Mouse (Mus musculus) kidney, adult 2 months (tissue): ENCODE results near the gene Rras2. TPM values are rescaled to one million over a fixed set of nuclear protein-coding genes. Genes with fewer than 3 reads are reported as not detected.

ENCODE experiments used
- DNase-seq: peaks from one replicate; pipeline ENCODE4 v3.0.0; 2021
- H3K27ac ChIP-seq: fragments of 200-500 bp; 2 replicates; pipeline ENCODE4 v1.5.1; 2012; ENCODE audit warnings: low read depth, low read length, control low read depth, inconsistent platforms; ENCODE audit not compliant: insufficient read depth
- H3K27me3 ChIP-seq: fragments of 200-500 bp; replicated peaks from 2 replicates; pipeline ENCODE4 v1.6.1; 2012; ENCODE audit warnings: mild to moderate bottlenecking, moderate library complexity, low read length, inconsistent platforms; ENCODE audit not compliant: control insufficient read depth, insufficient read depth
- H3K36me3 ChIP-seq: fragments of 200-500 bp; 2 replicates; pipeline ENCODE4 v1.6.1; 2012; ENCODE audit warnings: mild to moderate bottlenecking, moderate library complexity, low read length, inconsistent platforms; ENCODE audit not compliant: control insufficient read depth, insufficient read depth
- H3K4me1 ChIP-seq: fragments of 200-500 bp; 2 replicates; pipeline ENCODE4 v1.6.1; 2011; ENCODE audit warnings: low read length; ENCODE audit not compliant: control insufficient read depth, insufficient read depth
- H3K4me3 ChIP-seq: fragments of 200-500 bp; 2 replicates; pipeline ENCODE4 v1.5.1; 2011; ENCODE audit warnings: mild to moderate bottlenecking, low read depth, low read length, control low read depth; ENCODE audit not compliant: insufficient read depth
- CTCF ChIP-seq: fragments of 200-500 bp; conservative IDR thresholded peaks from 2 replicates; pipeline ENCODE4 v1.5.1; 2011; ENCODE audit warnings: low read depth, mild to moderate bottlenecking, control low read depth, low read length, moderate library complexity, mixed read lengths; ENCODE audit not compliant: insufficient read depth, insufficient read length
- POLR2A ChIP-seq: fragments of 200-500 bp; IDR thresholded peaks from one replicate; pipeline ENCODE4 v1.6.1; 2011; ENCODE audit warnings: low read depth, low read length, control low read depth
- WGBS: fragments of 180-500 bp; shearing (Covaris S2); methylation state at CpG from one replicate; pipeline ENCODE4 v1.1.7; 2018; 5-methylcytosine and 5-hydroxymethylcytosine counted together
- polyA plus RNA-seq: library from polyadenylated mRNA; depleted of rRNA; stranded (reverse); fragments of >200 nt; gene quantifications from 2 replicates; pipeline ENCODE4 v1.2.3, GENCODE M21; 2012

Rras2 gene
- polyA plus RNA-seq, 1 experiment, result 17.5 TPM

- DNase-seq, result no peak
- Histone ChIP-seq H3K4me3 (no peak overlapping the region), H3K36me3 (no peaks in the 10 kb centered on the region), H3K4me1 (no peaks in the 10 kb centered on the region; the same call in 1 of the 2 replicates), H3K27ac (no peak overlapping the region), H3K27me3 (no peaks in the 10 kb centered on the region)
- 94% methylated on average over 5 of the region's 5 CpGs for WGBS
- TF ChIP-seq POLR2A, result no peak
- no peak for TF ChIP-seq CTCF
Observed at GRCm38 (mm10) chr7:114151036-114151780, 33.6 kb upstream of the Rras2 start.

GRCm38 (mm10) chr7:114149564-114149963 is 32.0 kb upstream of the Rras2 start:
- no peaks in the 10 kb centered on the region; the same call in 1 of the 2 replicates for H3K4me1 ChIP-seq
- DNase-seq, result peak; percentile 41
- 72% methylated on average over 6 of the region's 6 CpGs for WGBS
- TF ChIP-seq CTCF (no peak), POLR2A (no peak)
- no peaks in the 10 kb centered on the region for H3K27me3 ChIP-seq
- no peaks in the 10 kb centered on the region for H3K36me3 ChIP-seq
- H3K4me3 ChIP-seq, result no peak overlapping the region
- H3K27ac ChIP-seq, result peak overlapping the region; percentile 66; the same call in 1 of the 2 replicates

GRCm38 (mm10) chr7:114149135-114149534 is 31.6 kb upstream of the Rras2 start:
- TF ChIP-seq POLR2A, result no peak
- no peak for TF ChIP-seq CTCF
- H3K4me1 ChIP-seq, result no peaks in the 10 kb centered on the region; the same call in 1 of the 2 replicates
- WGBS, result 43% methylated on average over 4 of the region's 4 CpGs
- no peaks in the 10 kb centered on the region for H3K27me3 ChIP-seq
- H3K27ac ChIP-seq, result peak overlapping the region; percentile 66; the same call in 1 of the 2 replicates
- H3K4me3 ChIP-seq, result no peak overlapping the region
- peak; percentile 79 for DNase-seq
- no peaks in the 10 kb centered on the region for H3K36me3 ChIP-seq

DNA sequence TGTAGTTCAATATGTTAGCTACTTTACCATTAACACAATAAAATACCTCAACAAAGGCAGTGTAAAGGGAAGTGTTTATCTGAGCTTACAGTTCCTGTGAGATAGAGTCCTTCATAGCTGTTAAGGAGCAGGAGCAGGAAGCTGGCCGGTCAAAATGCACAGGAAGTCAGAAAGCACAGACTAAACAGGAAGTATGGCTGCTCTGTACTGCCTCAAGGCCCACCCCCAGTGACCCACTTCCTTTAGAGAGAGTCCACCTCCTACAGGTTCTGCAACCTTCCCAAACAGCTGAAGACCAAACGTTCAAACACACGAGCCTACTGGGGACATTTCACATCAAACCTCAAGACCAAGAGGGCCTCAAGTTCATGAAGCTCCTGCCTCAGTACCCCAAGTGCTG is 28.3 kb upstream of the Rras2 start:
- peaks cover 14% of the 10 kb centered on the region for H3K4me1 ChIP-seq
- no peak for DNase-seq
- TF ChIP-seq CTCF (no peak), POLR2A (no peak)

DNA sequence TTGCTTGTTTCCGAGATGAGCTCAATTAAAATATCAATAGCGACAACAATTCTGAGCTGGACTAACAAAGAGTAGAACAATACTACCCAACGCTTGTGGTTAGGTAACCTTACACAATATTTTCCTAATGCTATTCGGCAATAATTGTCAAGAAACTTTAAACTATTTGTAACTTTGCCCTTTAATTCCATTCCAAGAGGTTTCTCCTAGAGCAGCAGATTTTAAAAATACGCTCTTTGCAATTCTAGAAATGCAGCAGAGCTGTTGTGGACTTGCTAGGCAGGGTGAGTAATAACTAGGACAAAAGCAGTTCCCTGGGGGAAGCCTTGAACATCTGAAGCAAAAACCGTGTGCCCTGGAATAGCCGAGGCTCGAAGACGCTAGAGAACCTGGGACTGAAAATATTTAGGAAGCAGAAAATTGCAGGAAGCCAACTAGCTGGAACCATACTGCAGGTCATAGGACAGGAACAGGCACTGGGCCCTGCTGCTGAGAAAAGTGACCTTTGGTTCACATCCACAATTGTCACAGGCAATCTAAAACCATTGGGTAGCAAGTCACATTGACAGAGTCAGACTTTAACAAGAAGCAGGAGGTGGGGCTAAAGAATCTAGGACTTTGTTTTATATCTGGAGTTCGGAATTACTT is 24.7 kb upstream of the Rras2 start:
- H3K4me3 ChIP-seq, result no peak overlapping the region
- H3K27ac ChIP-seq, result peak overlapping the region; percentile 79
- DNase-seq, result peak; percentile 84
- TF ChIP-seq POLR2A, result no peak
- no peak for TF ChIP-seq CTCF
- no peaks in the 10 kb centered on the region for H3K27me3 ChIP-seq
- peaks cover 14% of the 10 kb centered on the region for H3K4me1 ChIP-seq
- no peaks in the 10 kb centered on the region for H3K36me3 ChIP-seq
- 31% methylated on average over 10 of the region's 10 CpGs for WGBS

More for the DNA sequence above, 28.3 kb upstream of the Rras2 start:
- H3K27me3 ChIP-seq, result no peaks in the 10 kb centered on the region
- H3K27ac ChIP-seq, result no peak overlapping the region
- WGBS, result 74% methylated on average over 3 of the region's 3 CpGs
- H3K36me3 ChIP-seq, result no peaks in the 10 kb centered on the region
- H3K4me3 ChIP-seq, result no peak overlapping the region

GRCm38 (mm10) chr7:114140026-114140425 is 22.4 kb upstream of the Rras2 start:
- 91% methylated on average over 7 of the region's 7 CpGs for WGBS

GRCm38 (mm10) chr7:114139400-114139799 is 21.8 kb upstream of the Rras2 start:
- 93% methylated on average over 3 of the region's 3 CpGs for WGBS

More at GRCm38 (mm10) chr7:114140026-114140425, 22.4 kb upstream of the Rras2 start:
- H3K4me3 ChIP-seq, result no peak overlapping the region
- no peak overlapping the region for H3K27ac ChIP-seq
- H3K4me1 ChIP-seq, result peaks cover 14% of the 10 kb centered on the region
- no peak for TF ChIP-seq CTCF
- no peak for TF ChIP-seq POLR2A
- H3K36me3 ChIP-seq, result no peaks in the 10 kb centered on the region
- H3K27me3 ChIP-seq, result no peaks in the 10 kb centered on the region
- no peak for DNase-seq

More at GRCm38 (mm10) chr7:114139400-114139799, 21.8 kb upstream of the Rras2 start:
- H3K27me3 ChIP-seq, result no peaks in the 10 kb centered on the region
- no peak for DNase-seq
- H3K36me3 ChIP-seq, result no peaks in the 10 kb centered on the region
- no peak for TF ChIP-seq POLR2A
- TF ChIP-seq CTCF, result no peak
- peaks cover 14% of the 10 kb centered on the region for H3K4me1 ChIP-seq
- H3K27ac ChIP-seq, result no peak overlapping the region
- no peak overlapping the region for H3K4me3 ChIP-seq
